Mouse (Mus musculus): ENCODE measurements around the gene Slc22a7. TPM values are rescaled to one million over a fixed set of nuclear protein-coding genes. Genes with fewer than 3 reads are reported as not detected.

The Slc22a7 gene
- total RNA-seq (2021): under 1 TPM; 0.25 to 0.75 TPM
- long read RNA-seq, experiment 1: 0 reads
- long read RNA-seq, experiment 2: 0 reads

GRCm38 (mm10) chr17:46438298-46438873, at the start of gene Slc22a7:
Slc22a7 (minus strand) TSS chr17:46438457.
- intact Hi-C loops (cut with DNase I): no loop called here
- Histone ChIP-seq H3K4me3 (no peak within 1 kb of the TSS), H3K27ac (no peak within 1 kb of the TSS)
- no peak for DNase-seq (ENCODE audit: extremely low spot score in 1 of 2, low spot score in 2 of 2)
- TF ChIP-seq CTCF (IDR thresholded peaks at IDR 0.05): no peak

- peak within 1 kb of the TSS; percentile 83 for H3K27ac ChIP-seq
- peak; percentile 67 to 77 for DNase-seq (ENCODE audit: extremely low spot score in 1 of 2, low spot score in 2 of 2)
- H3K4me3 ChIP-seq: peak within 1 kb of the TSS; percentile 74
- intact Hi-C loops (cut with DNase I): no loop called here
- no peak for TF ChIP-seq CTCF (IDR thresholded peaks at IDR 0.05)
Observed at GRCm38 (mm10) chr17:46487431-46487830, 49.2 kb upstream of the Slc22a7 start, which contains the start of gene Ttbk1. Ttbk1 (minus strand) TSS chr17:46487675.

GRCm38 (mm10) chr17:46486995-46487394, 48.7 kb upstream of the Slc22a7 start:
- peak in 1 of 2 experiments; percentile 25 for DNase-seq (ENCODE audit: extremely low spot score in 1 of 2, low spot score in 2 of 2)
- Histone ChIP-seq H3K4me3 (peak overlapping the region; percentile 74), H3K27ac (peak overlapping the region; percentile 81)
- intact Hi-C loops (cut with DNase I): no loop called here
- TF ChIP-seq CTCF (IDR thresholded peaks at IDR 0.05): no peak

GRCm38 (mm10) chr17:46484461-46484875, 46.2 kb upstream of the Slc22a7 start:
- Histone ChIP-seq H3K27ac (no peak overlapping the region), H3K4me3 (peak overlapping the region; percentile 58)
- TF ChIP-seq CTCF (IDR thresholded peaks at IDR 0.05): peak; percentile 33
- DNase-seq (ENCODE audit: extremely low spot score in 1 of 2, low spot score in 2 of 2): peak in 1 of 2 experiments; percentile 19
- intact Hi-C loops (cut with DNase I): no loop called here

- H3K4me3 ChIP-seq: peak overlapping the region; percentile 58
- TF ChIP-seq CTCF (IDR thresholded peaks at IDR 0.05): no peak
- intact Hi-C loops (cut with DNase I): no loop called here
- peak overlapping the region; percentile 55 for H3K27ac ChIP-seq
- peak in 1 of 2 experiments; percentile 32 for DNase-seq (ENCODE audit: extremely low spot score in 1 of 2, low spot score in 2 of 2)
Observed at GRCm38 (mm10) chr17:46484021-46484431, 45.8 kb upstream of the Slc22a7 start.

DNA sequence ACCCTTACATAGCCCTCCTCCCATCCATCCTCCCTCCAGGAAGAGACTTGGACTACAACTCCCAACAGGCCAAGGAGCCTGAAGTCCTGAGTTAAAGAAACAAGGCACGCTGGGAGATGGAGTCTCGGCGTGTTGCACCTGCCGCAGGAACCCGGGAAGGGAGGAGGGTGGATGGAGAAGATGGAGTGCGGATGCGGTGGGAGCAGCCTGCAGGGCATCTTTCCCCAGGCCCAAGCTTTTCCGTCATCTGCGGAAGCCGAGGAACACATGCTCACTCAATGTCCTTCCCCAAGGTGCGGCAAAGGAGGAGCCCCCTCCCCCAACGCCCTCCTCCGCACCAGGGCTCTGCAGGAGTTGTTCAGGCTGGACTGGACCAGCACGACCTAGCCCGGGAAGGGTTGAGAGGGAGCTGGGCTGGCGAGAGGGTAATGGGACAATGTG, 45.3 kb upstream of the Slc22a7 start:
- DNase-seq (ENCODE audit: extremely low spot score in 1 of 2, low spot score in 2 of 2): peak; percentile 52 to 57
- Histone ChIP-seq H3K27ac (peak overlapping the region; percentile 55), H3K4me3 (peak overlapping the region; percentile 58)
- TF ChIP-seq CTCF (IDR thresholded peaks at IDR 0.05): no peak
- intact Hi-C loops (cut with DNase I): no loop called here

DNA sequence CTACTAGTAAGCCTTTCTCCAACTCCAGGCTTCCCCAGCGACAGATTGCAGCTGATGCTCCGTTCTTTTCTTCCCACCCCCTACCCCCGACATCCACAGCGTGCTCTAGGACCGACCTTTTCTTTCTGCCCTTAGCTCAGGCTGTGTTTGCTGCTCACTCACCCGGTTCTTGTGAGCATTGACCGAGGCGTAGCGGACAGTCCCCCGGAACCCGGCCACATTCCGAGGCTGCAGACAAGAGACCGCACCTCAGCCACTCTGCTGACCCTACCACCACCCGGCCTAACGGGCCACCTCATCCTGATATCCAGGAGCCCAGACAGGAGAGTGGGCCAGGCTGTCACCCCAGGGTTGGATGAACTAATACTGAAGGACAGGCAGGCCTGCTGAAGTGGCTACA, 39.0 kb upstream of the Slc22a7 start:
- no peak for DNase-seq (ENCODE audit: extremely low spot score in 1 of 2, low spot score in 2 of 2)
- H3K4me3 ChIP-seq: no peak overlapping the region
- TF ChIP-seq CTCF (IDR thresholded peaks at IDR 0.05): no peak
- intact Hi-C loops (cut with DNase I): no loop called here
- H3K27ac ChIP-seq: no peak overlapping the region

- H3K27ac ChIP-seq: no peak overlapping the region
- no peak for DNase-seq (ENCODE audit: extremely low spot score in 1 of 2, low spot score in 2 of 2)
- no peak overlapping the region for H3K4me3 ChIP-seq
- TF ChIP-seq CTCF (IDR thresholded peaks at IDR 0.05): no peak
- intact Hi-C loops (cut with DNase I): no loop called here
Observed at GRCm38 (mm10) chr17:46476601-46477000, 38.3 kb upstream of the Slc22a7 start.

- no peak for DNase-seq (ENCODE audit: extremely low spot score in 1 of 2, low spot score in 2 of 2)
- TF ChIP-seq CTCF (IDR thresholded peaks at IDR 0.05): no peak
- Histone ChIP-seq H3K27ac (no peak overlapping the region), H3K4me3 (no peak overlapping the region)
- intact Hi-C loops (cut with DNase I): no loop called here
Observed at GRCm38 (mm10) chr17:46467830-46468229, 29.6 kb upstream of the Slc22a7 start.

DNA sequence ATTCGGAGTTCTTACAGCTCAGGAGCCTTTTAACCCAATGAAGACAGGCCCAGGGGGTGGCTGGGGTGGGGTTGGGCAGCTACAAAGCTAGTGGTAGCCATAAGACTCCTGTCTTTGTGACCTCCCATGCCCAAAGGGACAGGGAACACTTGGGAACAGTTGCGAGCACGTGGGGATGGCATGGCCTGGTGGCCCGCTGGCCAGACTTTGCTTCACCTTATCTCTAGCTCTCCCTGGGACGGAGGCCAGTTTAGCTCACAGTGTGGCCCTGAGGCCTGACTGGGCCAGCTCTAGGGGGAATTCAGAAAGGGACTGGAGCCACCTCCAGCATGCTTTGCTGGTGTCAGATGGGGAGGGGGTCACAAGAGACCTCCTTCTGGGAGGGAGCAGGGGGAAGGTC, 24.0 kb upstream of the Slc22a7 start:
- intact Hi-C loops (cut with DNase I): no loop called here
- no peak for DNase-seq (ENCODE audit: extremely low spot score in 1 of 2, low spot score in 2 of 2)
- Histone ChIP-seq H3K27ac (no peak overlapping the region), H3K4me3 (no peak overlapping the region)
- no peak for TF ChIP-seq CTCF (IDR thresholded peaks at IDR 0.05)

- Histone ChIP-seq H3K27ac (no peak overlapping the region), H3K4me3 (no peak overlapping the region)
- DNase-seq (ENCODE audit: extremely low spot score in 1 of 2, low spot score in 2 of 2): no peak
- TF ChIP-seq CTCF (IDR thresholded peaks at IDR 0.05): no peak; the same call in 1 of the 2 replicates
- intact Hi-C loops (cut with DNase I): no loop called here
Observed at GRCm38 (mm10) chr17:46461347-46461746, 23.1 kb upstream of the Slc22a7 start.

DNA sequence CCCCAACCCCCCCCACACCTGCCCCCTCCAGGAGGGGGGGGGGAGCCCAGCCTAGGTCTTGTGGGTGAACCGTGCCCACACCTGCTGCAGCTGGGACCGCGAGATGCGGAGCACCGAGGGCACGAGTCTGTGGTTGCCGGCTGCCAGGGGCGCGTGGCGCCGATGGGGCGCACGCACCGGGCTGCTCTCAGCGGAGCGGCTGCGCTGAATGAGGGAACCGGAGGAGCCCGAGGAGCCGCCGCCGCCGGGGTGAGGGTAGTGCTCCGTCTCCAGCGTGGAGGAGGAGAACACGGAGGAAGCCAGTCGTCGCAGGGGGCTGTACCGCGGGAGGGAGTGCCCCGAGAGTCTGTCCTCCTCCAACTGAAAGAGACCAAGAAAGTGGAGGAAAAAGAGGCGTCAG, 22.4 kb upstream of the Slc22a7 start:
- intact Hi-C loops (cut with DNase I): no loop called here
- no peak for DNase-seq (ENCODE audit: extremely low spot score in 1 of 2, low spot score in 2 of 2)
- no peak for TF ChIP-seq CTCF (IDR thresholded peaks at IDR 0.05)
- Histone ChIP-seq H3K27ac (no peak overlapping the region), H3K4me3 (no peak overlapping the region)

DNA sequence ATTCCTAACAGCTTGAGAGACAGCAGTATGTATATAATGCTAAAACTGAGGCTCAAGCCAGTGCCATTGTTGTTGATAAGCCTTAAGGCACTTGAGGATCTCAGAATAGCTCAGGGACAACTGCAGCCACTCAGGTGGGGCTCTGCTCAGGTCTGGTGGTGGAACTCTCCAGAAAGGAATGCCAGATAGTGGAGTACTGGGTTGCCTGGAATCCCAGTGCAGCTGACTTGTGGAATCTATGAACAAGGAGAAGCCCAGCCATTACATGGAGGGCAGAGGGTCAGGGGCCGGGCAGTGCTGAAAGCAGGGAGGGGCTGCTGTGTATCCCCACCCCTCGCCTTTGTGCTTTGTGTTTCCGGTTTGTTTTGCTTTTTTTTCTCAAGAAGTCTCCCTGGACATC, 20.2 kb upstream of the Slc22a7 start:
- Histone ChIP-seq H3K27ac (no peak overlapping the region), H3K4me3 (no peak overlapping the region)
- intact Hi-C loops (cut with DNase I): no loop called here
- TF ChIP-seq CTCF (IDR thresholded peaks at IDR 0.05): no peak
- no peak for DNase-seq (ENCODE audit: extremely low spot score in 1 of 2, low spot score in 2 of 2)
